Mouse (Mus musculus): Measurements from ENCODE around the gene AU015836. TPM values are rescaled to one million over a fixed set of nuclear protein-coding genes. Genes with fewer than 3 reads are reported as not detected.

AU015836 gene
- polyA plus RNA-seq, 1 experiment from 2014 or later: not detected

- Histone ChIP-seq H3K27ac (no peak overlapping the region), H3K4me3 (no peak overlapping the region), H3K4me2 (replicated peaks) (peak overlapping the region; percentile 40), H3K27me3 (replicated peaks) (no peaks in the 10 kb centered on the region), H3K9me3 (no peaks in the 10 kb centered on the region), H3K9ac (no peak overlapping the region), H3K36me3 (no peaks in the 10 kb centered on the region), H3K4me1 (no peaks in the 10 kb centered on the region)
- WGBS: 25% methylated on average over 12 of the region's 12 CpGs
- peak; percentile 68; the same call in 1 of the 2 replicates for ATAC-seq (ENCODE audit: low FRiP score, low read depth)
Measured at GRCm38 (mm10) chrX:94012479-94013167, 44.2 kb downstream of the AU015836 start.

- ATAC-seq (ENCODE audit: low FRiP score, low read depth): no peak
Measured at GRCm38 (mm10) chrX:94016891-94017290, 48.4 kb downstream of the AU015836 start.

GRCm38 (mm10) chrX:94022264-94022874 is 53.9 kb downstream of the AU015836 start:
- Histone ChIP-seq H3K9ac (no peak overlapping the region), H3K4me1 (no peaks in the 10 kb centered on the region), H3K4me2 (replicated peaks) (no peak overlapping the region), H3K4me3 (no peak overlapping the region), H3K36me3 (no peaks in the 10 kb centered on the region), H3K27me3 (replicated peaks) (no peaks in the 10 kb centered on the region), H3K9me3 (no peaks in the 10 kb centered on the region), H3K27ac (no peak overlapping the region)
- WGBS: 65% methylated on average over 5 of the region's 5 CpGs
- no peak for ATAC-seq (ENCODE audit: low FRiP score, low read depth)

More at GRCm38 (mm10) chrX:94016891-94017290, 48.4 kb downstream of the AU015836 start:
- WGBS: 24% methylated on average over 1 of the region's 1 CpGs
- H3K9me3 ChIP-seq: no peaks in the 10 kb centered on the region
- H3K36me3 ChIP-seq: no peaks in the 10 kb centered on the region
- no peak overlapping the region for H3K27ac ChIP-seq
- no peak overlapping the region for H3K4me3 ChIP-seq
- no peaks in the 10 kb centered on the region for H3K27me3 ChIP-seq (replicated peaks)
- no peak overlapping the region for H3K4me2 ChIP-seq (replicated peaks)
- no peak overlapping the region for H3K9ac ChIP-seq
- no peaks in the 10 kb centered on the region for H3K4me1 ChIP-seq

Other genes with a start within 250 kb of the AU015836 start
- 42.6 and 43.6 TPM in 2 replicates for gene Pdk3, start 136.5 kb upstream of the AU015836 start, polyA plus RNA-seq (2016; fragmentation: Nextera tagmentation; extraction: Ambion mirVana)
- 21.0 and 26.9 TPM in 2 replicates for gene Zfx, start 155.0 kb downstream of the AU015836 start, polyA plus RNA-seq (2016; fragmentation: Nextera tagmentation; extraction: Ambion mirVana)
- 103 and 104 TPM in 2 replicates for gene Eif2s3x, start 244.2 kb downstream of the AU015836 start, polyA plus RNA-seq (2016; fragmentation: Nextera tagmentation; extraction: Ambion mirVana)